Mouse (Mus musculus): ENCODE data around the gene Gp1bb. TPM values are rescaled to one million over a fixed set of nuclear protein-coding genes. Genes with fewer than 3 reads are reported as not detected.

Gp1bb gene
- polyA plus RNA-seq, 2 experiments from 2014 or later, result not detected

DNA sequence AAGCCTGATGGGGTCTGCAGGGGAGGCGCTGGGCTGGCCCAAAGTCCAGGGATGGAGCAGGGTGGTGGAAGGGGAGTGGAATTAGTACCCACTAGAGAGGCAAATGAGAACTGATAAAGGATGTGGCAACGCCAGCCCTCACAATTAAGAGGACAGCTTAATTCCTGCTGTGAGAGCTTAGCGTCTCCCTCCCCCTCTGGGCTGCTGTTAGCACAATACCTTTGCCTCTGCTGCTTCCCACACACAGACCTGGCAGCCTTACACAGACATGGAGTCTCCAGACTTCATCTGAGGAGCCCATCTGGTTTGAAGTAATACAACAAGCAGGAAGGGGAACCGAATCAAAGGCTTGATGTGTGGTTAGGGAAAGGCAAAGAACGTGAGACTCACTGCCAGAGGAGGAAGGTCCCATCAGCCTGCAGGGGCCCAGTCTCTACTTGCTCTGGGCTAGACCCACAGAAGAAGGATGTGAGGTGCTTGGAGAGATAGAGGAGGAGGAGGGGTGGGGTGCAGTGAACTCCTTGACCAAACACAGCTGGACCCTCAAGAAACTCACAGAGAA, 44.5 kb downstream of the Gp1bb start:
- no peak for ATAC-seq

DNA sequence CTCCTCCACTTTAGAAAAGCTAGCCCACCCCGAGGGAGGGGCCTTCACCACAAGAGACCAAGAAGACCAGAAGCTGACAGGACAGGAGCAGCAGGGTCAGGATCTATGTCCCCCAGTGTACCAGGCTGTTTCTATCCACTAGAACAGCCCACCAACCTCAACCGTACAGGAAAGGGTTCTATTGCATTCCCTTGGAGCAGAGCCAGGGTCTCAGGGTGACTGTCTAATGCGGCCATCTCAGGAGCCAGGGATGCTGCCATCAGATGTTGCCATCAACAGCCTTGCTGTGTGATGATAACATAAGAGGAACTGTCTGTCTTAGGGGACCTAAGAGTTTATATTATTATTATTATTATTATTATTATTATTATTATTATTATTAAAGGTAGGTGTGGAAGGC, 45.1 kb downstream of the Gp1bb start:
- ATAC-seq, result no peak

DNA sequence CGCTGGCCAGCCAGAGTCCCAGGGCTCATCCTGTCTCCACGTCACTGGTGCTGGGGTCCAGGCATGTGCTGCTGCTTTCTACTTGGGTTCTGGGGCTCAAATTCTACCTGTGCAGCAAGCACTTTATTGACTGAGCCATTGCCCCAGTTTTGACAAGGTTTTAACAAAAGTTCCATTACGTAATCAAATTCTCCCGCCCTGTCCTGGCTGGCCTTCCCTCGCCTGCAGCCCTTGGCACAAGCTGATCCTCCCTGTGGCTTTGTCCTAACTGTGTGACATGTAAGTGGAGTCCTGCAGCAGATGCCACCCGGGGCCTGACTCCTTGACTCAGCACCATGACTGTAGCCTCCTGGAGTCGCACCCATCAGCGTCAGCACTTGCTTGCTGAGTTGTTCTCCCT, 48.0 kb downstream of the Gp1bb start:
- ATAC-seq, result no peak

Other genes with a start within 250 kb of the Gp1bb start
- gene Txnrd2, start 196.0 kb downstream of the Gp1bb start, polyA plus RNA-seq (2017; shearing (Covaris generic)), result 10 to 100 TPM; 21.7 to 26.7 TPM
- 10 to 100 TPM; 62.0 to 65.2 TPM for gene Comt, start 195.6 kb downstream of the Gp1bb start, polyA plus RNA-seq (2017; shearing (Covaris generic))
- gene Gnb1l, start 123.7 kb downstream of the Gp1bb start, polyA plus RNA-seq (2017; shearing (Covaris generic)), result 10 to 100 TPM; 15.4 to 21.4 TPM
- gene Rtl10, start 123.5 kb downstream of the Gp1bb start, polyA plus RNA-seq (2017; shearing (Covaris generic)), result 1 to 10 TPM in 1 of 2 experiments, under 1 TPM in 1; 0.67 to 1.9 TPM
- not detected for gene Tbx1, start 31.7 kb downstream of the Gp1bb start, polyA plus RNA-seq (2017; shearing (Covaris generic))
- not detected for gene Gm49601, start 4.0 kb upstream of the Gp1bb start, polyA plus RNA-seq (2017; shearing (Covaris generic))
- 1 to 10 TPM in 1 of 2 experiments, under 1 TPM in 1; 0.36 to 1.5 TPM for gene Sept5, start 7.6 kb upstream of the Gp1bb start, polyA plus RNA-seq (2017; shearing (Covaris generic))
- not detected for gene Cldn5, start 154.4 kb upstream of the Gp1bb start, polyA plus RNA-seq (2017; shearing (Covaris generic))
- gene Ufd1, start 189.4 kb upstream of the Gp1bb start, polyA plus RNA-seq (2017; shearing (Covaris generic)), result 100 to 1,000 TPM; 118 to 162 TPM
- gene Cdc45, start 189.6 kb upstream of the Gp1bb start, polyA plus RNA-seq (2017; shearing (Covaris generic)), result 1 to 10 TPM; 5.8 to 9.4 TPM
- gene 2510002D24Rik, start 214.2 kb upstream of the Gp1bb start, polyA plus RNA-seq (2017; shearing (Covaris generic)), result 10 to 100 TPM; 85.2 to 98.8 TPM
- gene Gm28539, start 214.2 kb upstream of the Gp1bb start, polyA plus RNA-seq (2017; shearing (Covaris generic)), result not detected